Mouse (Mus musculus): ENCODE results near the gene Flii.

DNA sequence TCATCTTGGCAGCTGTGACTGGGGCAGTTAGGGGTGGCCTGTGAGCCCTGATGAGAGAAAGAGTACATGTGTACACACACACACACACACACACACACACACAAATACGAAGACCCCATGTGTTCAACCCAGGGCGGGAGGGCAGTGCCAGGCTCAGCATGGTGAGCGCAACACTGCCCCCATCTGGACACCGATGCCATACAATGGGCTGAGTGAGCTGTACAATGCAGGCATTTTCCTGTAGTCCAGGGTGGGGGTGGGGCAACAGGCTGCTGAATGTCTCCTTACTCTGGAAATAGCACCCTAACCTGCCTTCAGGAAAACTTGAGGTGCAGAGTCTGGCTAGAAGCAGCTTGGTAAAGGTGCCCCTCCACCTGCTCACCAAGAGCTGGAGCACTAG lies 23.9 kb downstream of the Flii start:
- TF ChIP-seq POLR2A (IDR thresholded peaks at IDR 0.05; ENCODE audit: control insufficient read depth, low read depth, low read length) = no peak
- TF ChIP-seq CTCF (IDR thresholded peaks at IDR 0.05; ENCODE audit: control insufficient read depth, insufficient read depth, insufficient replicate concordance, low read depth, low read length) = peak; percentile 60; the same call in 1 of the 2 replicates
